Mouse (Mus musculus) liver, adult 2 months (tissue): ENCODE data around the gene Tmem164. TPM values are rescaled to one million over a fixed set of nuclear protein-coding genes. Genes with fewer than 3 reads are reported as not detected.

Experiments used
- DNase-seq: peaks from one replicate; pipeline ENCODE4 v3.0.0-alpha.2; 2011; ENCODE audit warnings: low read depth, low spot score; ENCODE audit errors: extremely low read depth
- H3K27ac ChIP-seq: fragments of 200-500 bp; replicated peaks from 2 replicates; pipeline ENCODE4 v1.5.1; 2012; ENCODE audit warnings: low read depth, mild to moderate bottlenecking, control low read depth, inconsistent platforms, low read length; ENCODE audit not compliant: insufficient read depth
- H3K27me3 ChIP-seq: fragments of 200-500 bp; 2 replicates; pipeline ENCODE4 v1.6.1; 2012; ENCODE audit warnings: mild to moderate bottlenecking, moderate library complexity, low read length, inconsistent platforms; ENCODE audit not compliant: control insufficient read depth, insufficient read depth
- H3K36me3 ChIP-seq: fragments of 200-500 bp; 2 replicates; pipeline ENCODE4 v1.6.1; 2012; ENCODE audit warnings: low read length, inconsistent platforms; ENCODE audit not compliant: control insufficient read depth, insufficient read depth
- H3K4me1 ChIP-seq: fragments of 200-500 bp; 2 replicates; pipeline ENCODE4 v1.6.1; 2011; ENCODE audit warnings: low read length; ENCODE audit not compliant: control insufficient read depth, insufficient read depth
- H3K4me3 ChIP-seq: fragments of 200-500 bp; 2 replicates; pipeline ENCODE4 v1.5.1; 2011; ENCODE audit warnings: low read depth, mild to moderate bottlenecking, control low read depth, low read length, moderate library complexity; ENCODE audit not compliant: insufficient read depth
- H3K79me2 ChIP-seq: fragments of 200-500 bp; 2 replicates; pipeline ENCODE4 v1.6.1; 2012; ENCODE audit warnings: inconsistent platforms, mild to moderate bottlenecking, low read length, moderate library complexity; ENCODE audit not compliant: control insufficient read depth, insufficient read depth
- H3K9ac ChIP-seq: fragments of 200-500 bp; 2 replicates; pipeline ENCODE4 v1.6.1; 2012; ENCODE audit warnings: low read depth, mild to moderate bottlenecking, control low read depth, inconsistent platforms, low read length
- CTCF ChIP-seq: fragments of 200-500 bp; IDR thresholded peaks from 2 replicates; pipeline ENCODE4 v1.5.1; 2011; ENCODE audit warnings: low read depth, low read length, control low read depth
- POLR2A ChIP-seq: fragments of 200-500 bp; IDR thresholded peaks from 2 replicates; pipeline ENCODE4 v1.6.1; 2011; ENCODE audit warnings: low read length, control low read depth; ENCODE audit not compliant: insufficient read depth; ENCODE audit errors: extremely low read depth
- WGBS: fragments of 180-500 bp; shearing (Covaris S2); methylation state at CpG from one replicate; pipeline ENCODE4 v1.1.7; 2018; 5-methylcytosine and 5-hydroxymethylcytosine counted together
- polyA plus RNA-seq: library from polyadenylated mRNA; depleted of rRNA; stranded (reverse); fragments of >200 nt; gene quantifications from 2 replicates; pipeline ENCODE4 v1.2.3, GENCODE M21; 2012
- total RNA-seq: library from RNA; depleted of rRNA; stranded (reverse); fragments of >200 nt; gene quantifications from 2 replicates; pipeline ENCODE4 v1.2.3, GENCODE M21; 2014

Tmem164 gene
- total and polyA plus RNA-seq, 2 experiments: 5.3 to 8.4 TPM

- Histone ChIP-seq H3K4me3 (no peak overlapping the region), H3K79me2 (no peaks in the 10 kb centered on the region), H3K9ac (no peak overlapping the region), H3K27me3 (no peaks in the 10 kb centered on the region), H3K4me1 (no peaks in the 10 kb centered on the region), H3K36me3 (no peaks in the 10 kb centered on the region), H3K27ac (no peak overlapping the region)
- DNase-seq: no peak
- TF ChIP-seq POLR2A: no peak
- TF ChIP-seq CTCF: no peak
- WGBS: 99% methylated on average over 4 of the region's 4 CpGs
Observed at GRCm38 (mm10) chrX:142841916-142842315, 160.7 kb downstream of the Tmem164 start.

- WGBS: 78% methylated on average over 6 of the region's 6 CpGs
Observed at GRCm38 (mm10) chrX:142846266-142846665, 165.1 kb downstream of the Tmem164 start.

GRCm38 (mm10) chrX:142848032-142848431 is 166.8 kb downstream of the Tmem164 start:
- no peaks in the 10 kb centered on the region for H3K27me3 ChIP-seq
- H3K4me3 ChIP-seq: no peak overlapping the region
- TF ChIP-seq CTCF (no peak), POLR2A (no peak)
- WGBS: 91% methylated on average over 9 of the region's 9 CpGs
- DNase-seq: no peak
- H3K27ac ChIP-seq: no peak overlapping the region
- H3K4me1 ChIP-seq: no peaks in the 10 kb centered on the region
- H3K79me2 ChIP-seq: no peaks in the 10 kb centered on the region
- H3K36me3 ChIP-seq: no peaks in the 10 kb centered on the region
- no peak overlapping the region for H3K9ac ChIP-seq

More at GRCm38 (mm10) chrX:142846266-142846665, 165.1 kb downstream of the Tmem164 start:
- Histone ChIP-seq H3K4me3 (no peak overlapping the region), H3K36me3 (no peaks in the 10 kb centered on the region), H3K9ac (no peak overlapping the region), H3K27ac (no peak overlapping the region), H3K4me1 (no peaks in the 10 kb centered on the region), H3K79me2 (no peaks in the 10 kb centered on the region), H3K27me3 (no peaks in the 10 kb centered on the region)
- TF ChIP-seq CTCF: no peak
- no peak for DNase-seq

GRCm38 (mm10) chrX:142869844-142870243 is 188.6 kb downstream of the Tmem164 start:
- TF ChIP-seq CTCF (no peak), POLR2A (no peak)
- no peak overlapping the region for H3K9ac ChIP-seq
- no peaks in the 10 kb centered on the region for H3K4me1 ChIP-seq
- no peaks in the 10 kb centered on the region for H3K79me2 ChIP-seq
- H3K4me3 ChIP-seq: no peak overlapping the region
- no peaks in the 10 kb centered on the region for H3K36me3 ChIP-seq
- no peak overlapping the region for H3K27ac ChIP-seq
- no peak for DNase-seq
- no peaks in the 10 kb centered on the region for H3K27me3 ChIP-seq
- WGBS: 92% methylated on average over 2 of the region's 2 CpGs

- Histone ChIP-seq H3K4me3 (no peak overlapping the region), H3K36me3 (no peaks in the 10 kb centered on the region), H3K9ac (no peak overlapping the region), H3K27ac (no peak overlapping the region), H3K79me2 (no peaks in the 10 kb centered on the region), H3K27me3 (no peaks in the 10 kb centered on the region), H3K4me1 (no peaks in the 10 kb centered on the region)
- 90% methylated on average over 5 of the region's 5 CpGs for WGBS
- no peak for TF ChIP-seq POLR2A
- no peak for TF ChIP-seq CTCF
- DNase-seq: no peak
Observed at GRCm38 (mm10) chrX:142882255-142882654, 201.0 kb downstream of the Tmem164 start.

GRCm38 (mm10) chrX:142883593-142883992 is 202.4 kb downstream of the Tmem164 start:
- no peaks in the 10 kb centered on the region for H3K27me3 ChIP-seq
- 90% methylated on average over 4 of the region's 4 CpGs for WGBS
- DNase-seq: no peak
- TF ChIP-seq CTCF: no peak
- TF ChIP-seq POLR2A: no peak
- no peaks in the 10 kb centered on the region for H3K79me2 ChIP-seq
- no peak overlapping the region for H3K27ac ChIP-seq
- no peak overlapping the region for H3K4me3 ChIP-seq
- H3K4me1 ChIP-seq: no peaks in the 10 kb centered on the region
- no peaks in the 10 kb centered on the region for H3K36me3 ChIP-seq
- no peak overlapping the region for H3K9ac ChIP-seq
